Mouse (Mus musculus) spleen, adult 2 months (tissue): Measurements from ENCODE around the gene Serinc3. TPM values are rescaled to one million over a fixed set of nuclear protein-coding genes. Genes with fewer than 3 reads are reported as not detected.
A peak's percentile ranks its signal among the peaks of the same experiment; 100 is the strongest.
"Not testable (repeated sequence)": the region's sequence is repeated elsewhere in the genome, so short reads cannot be mapped to it uniquely, and the experiment has no call there.

Experiments used
- DNase-seq, 2 experiments: peaks; one replicate each; pipeline versions ENCODE4 v3.0.0 to v3.0.0-alpha.2; 2012 to 2021; ENCODE audit warnings: low spot score in 2 of 2, low read depth in 1 of 2
- H3K27ac ChIP-seq: fragments of 200-500 bp; 2 replicates; pipeline ENCODE4 v1.5.1; 2012; ENCODE audit warnings: low read length, inconsistent platforms; ENCODE audit not compliant: insufficient read depth
- H3K27me3 ChIP-seq: fragments of 200-500 bp; 2 replicates; pipeline ENCODE4 v1.6.1; 2012; ENCODE audit warnings: mild to moderate bottlenecking, moderate library complexity, low read length, inconsistent platforms; ENCODE audit not compliant: control insufficient read depth, insufficient read depth
- H3K36me3 ChIP-seq: fragments of 200-500 bp; 2 replicates; pipeline ENCODE4 v1.6.1; 2012; ENCODE audit warnings: mild to moderate bottlenecking, low read length, inconsistent platforms; ENCODE audit not compliant: control insufficient read depth, insufficient read depth
- H3K4me1 ChIP-seq: fragments of 200-500 bp; 2 replicates; pipeline ENCODE4 v1.6.1; 2011; ENCODE audit warnings: inconsistent platforms; ENCODE audit not compliant: control insufficient read depth, insufficient read depth, insufficient read length
- H3K4me3 ChIP-seq: fragments of 200-500 bp; 2 replicates; pipeline ENCODE4 v1.5.1; 2011; ENCODE audit warnings: mild to moderate bottlenecking, inconsistent platforms; ENCODE audit not compliant: insufficient read depth, insufficient read length; ENCODE audit errors: extremely low read depth
- CTCF ChIP-seq: fragments of 200-500 bp; IDR thresholded peaks from 2 replicates; pipeline ENCODE4 v1.5.1; 2011; ENCODE audit warnings: mild to moderate bottlenecking, inconsistent platforms; ENCODE audit not compliant: insufficient read depth, insufficient read length, insufficient replicate concordance; ENCODE audit errors: extremely low read depth
- POLR2A ChIP-seq: fragments of 200-500 bp; IDR thresholded peaks from 2 replicates; pipeline ENCODE4 v1.6.1; 2011; ENCODE audit warnings: low read depth, low read length, inconsistent platforms
- WGBS: fragments of 180-500 bp; shearing (Covaris S2); methylation state at CpG from one replicate; pipeline ENCODE4 v1.1.7; 2018; 5-methylcytosine and 5-hydroxymethylcytosine counted together
- polyA plus RNA-seq: library from polyadenylated mRNA; depleted of rRNA; stranded (reverse); fragments of >200 nt; gene quantifications from 2 replicates; pipeline ENCODE4 v1.2.3, GENCODE M21; 2012

The Serinc3 gene
- polyA plus RNA-seq, 1 experiment: 443 TPM

DNA sequence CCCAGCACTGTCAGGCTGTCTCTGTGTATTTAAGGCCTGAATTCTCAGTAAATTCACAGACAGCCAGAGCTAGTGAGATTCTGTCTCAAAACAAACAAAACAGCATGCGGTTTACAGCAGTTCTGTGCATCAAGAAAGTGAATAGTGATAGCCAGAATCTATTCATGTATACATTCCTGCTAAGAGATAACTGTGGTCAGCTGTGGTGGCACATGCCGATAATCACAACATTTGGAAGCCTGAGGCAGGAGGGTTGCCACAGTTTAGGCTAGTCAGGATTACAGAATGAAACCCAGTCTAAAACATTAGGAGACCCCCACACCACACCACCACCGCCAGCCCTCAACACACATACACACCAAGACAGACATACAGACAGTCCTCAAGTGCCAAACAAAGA, 44.8 kb upstream of the Serinc3 start:
- peaks cover 12% of the 10 kb centered on the region; the same call in 1 of the 2 replicates for H3K4me1 ChIP-seq

DNA sequence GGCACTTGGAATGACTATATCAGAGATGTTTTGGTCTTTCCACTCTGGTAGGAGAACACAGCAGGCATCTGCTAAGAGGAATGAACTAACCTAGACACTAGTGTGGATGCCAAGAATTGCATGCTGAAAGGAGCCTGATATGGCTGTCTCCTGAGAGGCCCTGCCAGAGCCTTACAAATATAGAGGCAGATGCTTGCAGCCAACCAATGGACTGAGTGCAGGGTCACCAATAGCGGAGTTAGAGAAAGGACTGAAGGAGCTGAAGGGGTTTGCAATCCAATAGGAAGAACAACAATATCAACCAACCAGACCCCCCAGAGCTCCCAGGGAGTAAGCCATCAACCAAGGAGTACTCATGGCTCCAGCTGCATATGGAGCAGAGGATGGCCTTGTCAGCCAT, 43.4 kb upstream of the Serinc3 start:
- DNase-seq, H3K27ac ChIP-seq, H3K4me3 ChIP-seq, H3K27me3 ChIP-seq, H3K36me3 ChIP-seq: not testable (repeated sequence)
- peaks cover 12% of the 10 kb centered on the region; the same call in 1 of the 2 replicates for H3K4me1 ChIP-seq
- 100% methylated on average over 1 of the region's 1 CpGs for WGBS

More for the DNA sequence above, 44.8 kb upstream of the Serinc3 start:
- H3K27ac ChIP-seq: no peak overlapping the region
- WGBS: 83% methylated on average over 3 of the region's 3 CpGs
- no peak overlapping the region for H3K4me3 ChIP-seq
- no peaks in the 10 kb centered on the region for H3K27me3 ChIP-seq
- no peak for TF ChIP-seq POLR2A
- TF ChIP-seq CTCF: no peak
- no peaks in the 10 kb centered on the region for H3K36me3 ChIP-seq
- no peak for DNase-seq

DNA sequence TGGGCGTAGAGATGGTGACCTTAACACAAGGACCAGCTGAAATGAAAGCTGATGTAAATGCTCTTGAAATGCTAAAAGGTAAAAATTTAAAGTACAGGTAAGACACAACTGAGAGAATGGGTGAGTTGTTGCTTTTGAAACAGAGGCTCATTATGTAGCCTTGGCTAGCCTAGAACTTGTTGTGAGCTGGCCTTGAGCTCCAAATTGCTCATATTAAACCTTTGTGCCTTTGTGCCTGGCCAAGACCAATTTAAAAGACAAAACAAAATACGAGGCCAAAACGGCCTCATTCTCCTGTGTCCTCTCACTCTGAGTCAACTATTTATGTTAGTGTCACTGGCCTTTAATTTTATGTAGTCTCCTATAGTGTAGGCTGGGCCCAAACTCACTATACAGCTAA, 42.0 kb upstream of the Serinc3 start:
- H3K36me3 ChIP-seq: no peaks in the 10 kb centered on the region
- H3K4me1 ChIP-seq: peaks cover 12% of the 10 kb centered on the region; the same call in 1 of the 2 replicates

DNA sequence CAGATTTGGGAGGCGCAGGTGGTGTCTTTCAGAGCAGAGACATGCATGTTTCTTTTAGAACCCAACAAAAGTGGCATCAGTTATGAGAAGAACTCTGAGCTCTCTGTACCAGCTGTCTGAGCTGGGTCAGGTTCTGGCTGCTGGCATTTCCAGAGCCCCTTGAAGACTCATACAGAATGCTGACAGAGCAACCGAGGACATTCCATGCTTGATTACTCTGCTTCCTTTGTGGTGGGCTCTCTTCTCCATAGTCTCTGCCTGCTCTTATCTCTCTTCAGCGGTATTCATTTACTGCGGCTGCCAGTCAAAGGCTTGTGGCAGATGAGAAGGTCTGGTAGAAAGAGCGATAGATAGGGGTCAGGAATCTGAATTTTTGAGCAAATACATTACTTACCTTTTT, 41.3 kb upstream of the Serinc3 start:
- Histone ChIP-seq H3K36me3 (no peaks in the 10 kb centered on the region), H3K27ac (peak overlapping the region; percentile 52; the same call in 1 of the 2 replicates)

More for the DNA sequence above, 42.0 kb upstream of the Serinc3 start:
- WGBS: 91% methylated on average over 3 of the region's 3 CpGs
- no peak for DNase-seq
- H3K4me3 ChIP-seq: no peak overlapping the region
- H3K27ac ChIP-seq: peak overlapping the region; percentile 13; the same call in 1 of the 2 replicates
- no peaks in the 10 kb centered on the region for H3K27me3 ChIP-seq
- TF ChIP-seq POLR2A (no peak), CTCF (no peak)

DNA sequence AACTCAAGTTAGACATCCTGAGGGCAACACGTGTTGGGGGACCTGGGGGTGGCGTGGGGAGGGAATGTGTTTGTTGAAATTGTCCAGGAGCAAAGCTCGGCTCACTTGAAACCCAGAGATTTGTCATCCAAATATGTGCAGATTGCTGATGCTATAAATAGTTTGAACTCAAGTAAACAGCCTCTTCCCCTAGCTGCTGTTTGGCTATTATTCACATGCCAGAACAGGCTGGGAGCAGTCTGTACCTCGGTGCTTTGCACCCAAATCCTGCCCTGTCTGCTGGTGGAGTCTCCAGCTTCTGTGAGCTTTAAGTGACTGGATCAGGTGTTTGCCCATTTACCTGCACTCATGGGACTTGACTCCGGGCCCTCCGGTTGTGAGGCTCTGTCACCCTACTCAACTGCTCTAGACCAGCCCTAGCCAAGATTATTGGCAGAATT, 40.9 kb upstream of the Serinc3 start:
- no peak for TF ChIP-seq POLR2A
- TF ChIP-seq CTCF: no peak
- Histone ChIP-seq H3K4me3 (no peak overlapping the region), H3K36me3 (peaks cover 2% of the 10 kb centered on the region; the same call in 1 of the 2 replicates), H3K27me3 (no peaks in the 10 kb centered on the region), H3K27ac (peak overlapping the region; percentile 52), H3K4me1 (peaks cover 14% of the 10 kb centered on the region; the same call in 1 of the 2 replicates)
- DNase-seq: no peak
- 65% methylated on average over 6 of the region's 6 CpGs for WGBS

More for the DNA sequence above, 41.3 kb upstream of the Serinc3 start:
- Histone ChIP-seq H3K4me1 (peaks cover 14% of the 10 kb centered on the region; the same call in 1 of the 2 replicates), H3K4me3 (no peak overlapping the region), H3K27me3 (no peaks in the 10 kb centered on the region)
- no peak for TF ChIP-seq CTCF
- TF ChIP-seq POLR2A: no peak
- 61% methylated on average over 5 of the region's 5 CpGs for WGBS
- DNase-seq: no peak

DNA sequence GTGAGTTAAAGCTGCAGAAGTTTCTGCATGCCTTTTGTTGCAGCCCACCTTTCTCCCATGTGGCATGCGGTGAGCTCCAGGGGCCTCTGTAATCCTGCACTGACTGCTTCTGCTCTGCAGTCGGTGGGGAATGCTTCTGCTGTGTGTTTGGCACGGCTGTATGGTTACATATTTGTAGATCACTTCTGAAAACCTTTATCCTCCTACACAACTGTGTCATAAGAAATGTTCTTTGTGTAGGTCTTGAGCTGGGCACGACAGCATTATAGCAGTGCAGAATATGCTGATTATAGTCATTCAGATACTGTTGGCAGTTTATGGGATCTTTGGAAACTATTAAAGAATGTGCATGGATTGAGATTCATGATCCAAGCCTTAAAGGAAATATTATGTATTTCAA, 40.4 kb upstream of the Serinc3 start:
- Histone ChIP-seq H3K27ac (peak overlapping the region; percentile 13; the same call in 1 of the 2 replicates), H3K36me3 (peaks cover 2% of the 10 kb centered on the region; the same call in 1 of the 2 replicates), H3K4me1 (peaks cover 14% of the 10 kb centered on the region; the same call in 1 of the 2 replicates), H3K27me3 (no peaks in the 10 kb centered on the region), H3K4me3 (no peak overlapping the region)
- TF ChIP-seq POLR2A (no peak), CTCF (no peak)
- no peak for DNase-seq
- WGBS: 75% methylated on average over 4 of the region's 4 CpGs

DNA sequence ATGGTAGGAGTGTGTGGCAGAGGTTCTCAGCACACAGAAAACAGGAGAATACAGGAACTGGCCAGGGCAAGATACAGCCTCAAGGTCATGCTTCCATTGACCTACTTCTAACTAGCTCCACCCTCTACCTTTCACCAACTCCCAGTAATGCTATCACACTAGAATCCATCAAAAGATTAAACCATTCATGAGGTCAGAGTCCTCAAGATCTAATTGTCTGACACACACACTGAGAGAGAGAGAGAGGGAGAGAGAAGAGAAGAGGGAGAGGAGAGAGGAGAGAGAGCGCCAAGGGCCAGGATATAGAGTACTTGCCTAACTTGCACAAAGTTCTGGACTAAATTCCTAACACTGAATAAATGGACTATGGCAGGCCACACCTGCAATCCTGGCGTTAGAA, 37.4 kb upstream of the Serinc3 start:
- WGBS: 89% methylated on average over 2 of the region's 2 CpGs
- TF ChIP-seq CTCF (no peak), POLR2A (no peak)
- peaks cover 23% of the 10 kb centered on the region; the same call in 1 of the 2 replicates for H3K4me1 ChIP-seq
- H3K4me3 ChIP-seq: no peak overlapping the region
- no peak for DNase-seq
- H3K36me3 ChIP-seq: peaks cover 2% of the 10 kb centered on the region; the same call in 1 of the 2 replicates
- H3K27me3 ChIP-seq: no peaks in the 10 kb centered on the region
- H3K27ac ChIP-seq: no peak overlapping the region

DNA sequence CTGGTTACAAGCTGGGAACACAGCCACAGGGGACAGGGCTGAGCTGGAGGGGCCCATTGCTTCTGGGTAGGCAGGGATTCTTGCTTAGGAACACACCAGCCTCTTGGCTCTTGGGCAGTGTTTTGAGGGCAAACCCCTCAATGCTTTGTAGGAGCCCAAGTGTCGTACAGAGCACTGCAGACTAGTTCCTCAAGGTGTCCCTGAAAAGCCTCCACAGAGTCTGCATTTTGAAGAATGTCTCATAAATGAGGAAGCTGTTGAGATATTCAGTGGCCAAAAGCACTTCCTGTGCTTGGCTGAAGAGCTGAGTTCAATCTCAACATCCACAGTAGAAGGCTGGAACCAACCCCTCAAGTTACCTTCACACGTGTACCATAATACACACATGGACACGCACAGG, 31.8 kb upstream of the Serinc3 start:
- H3K4me3 ChIP-seq: no peak overlapping the region
- no peaks in the 10 kb centered on the region for H3K27me3 ChIP-seq
- peaks cover 45% of the 10 kb centered on the region; the same call in 1 of the 2 replicates for H3K4me1 ChIP-seq
- peaks cover 2% of the 10 kb centered on the region; the same call in 1 of the 2 replicates for H3K36me3 ChIP-seq
- TF ChIP-seq POLR2A (no peak), CTCF (no peak)
- DNase-seq: no peak
- 37% methylated on average over 3 of the region's 3 CpGs for WGBS
- H3K27ac ChIP-seq: peak overlapping the region; percentile 75
